Mouse (Mus musculus): ENCODE measurements around the gene Imp3.

Gene Imp3

GRCm38 (mm10) chr9:56973960-56974524 is 36.8 kb downstream of the Imp3 start:
- DNase-seq, result no peak

DNA sequence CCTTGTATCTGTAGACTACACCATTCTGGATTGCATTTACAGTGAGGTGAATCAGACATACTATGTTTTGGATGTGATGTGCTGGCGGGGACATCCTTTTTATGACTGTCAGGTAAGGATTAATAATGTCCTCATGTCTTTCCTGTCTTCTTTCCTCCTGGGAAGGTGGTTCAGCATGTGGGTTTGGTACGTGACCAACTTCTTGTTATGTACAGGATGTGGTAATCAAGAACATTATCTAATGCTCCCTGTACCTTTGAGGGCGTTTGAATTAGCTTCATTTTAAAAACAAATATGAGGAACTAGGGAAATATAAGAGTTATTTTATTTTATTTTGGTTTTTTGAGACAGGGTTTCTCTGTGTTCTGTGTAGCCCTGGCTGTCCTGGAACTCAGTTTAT is 37.9 kb downstream of the Imp3 start:
- no peak for DNase-seq

DNA sequence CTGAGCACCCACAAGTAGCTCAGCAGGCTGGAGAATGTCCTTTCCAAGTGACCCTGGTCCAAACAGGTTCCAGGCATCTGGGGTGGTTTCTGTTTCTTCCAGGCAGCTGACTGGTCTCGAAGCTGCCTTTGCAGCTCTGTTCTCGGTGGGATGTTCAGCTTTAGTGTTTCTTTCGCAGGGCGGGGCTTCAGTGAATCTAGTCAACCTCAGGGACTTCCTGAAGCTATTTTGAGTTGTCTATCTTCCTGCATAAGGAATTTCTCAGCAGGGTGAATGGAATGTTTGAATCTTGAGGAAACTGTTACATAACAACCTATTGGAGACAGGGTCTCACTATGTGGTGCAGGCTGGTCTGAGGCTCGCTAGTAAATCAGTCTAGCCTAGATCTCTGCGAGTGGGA is 42.9 kb downstream of the Imp3 start:
- DNase-seq, result no peak

DNA sequence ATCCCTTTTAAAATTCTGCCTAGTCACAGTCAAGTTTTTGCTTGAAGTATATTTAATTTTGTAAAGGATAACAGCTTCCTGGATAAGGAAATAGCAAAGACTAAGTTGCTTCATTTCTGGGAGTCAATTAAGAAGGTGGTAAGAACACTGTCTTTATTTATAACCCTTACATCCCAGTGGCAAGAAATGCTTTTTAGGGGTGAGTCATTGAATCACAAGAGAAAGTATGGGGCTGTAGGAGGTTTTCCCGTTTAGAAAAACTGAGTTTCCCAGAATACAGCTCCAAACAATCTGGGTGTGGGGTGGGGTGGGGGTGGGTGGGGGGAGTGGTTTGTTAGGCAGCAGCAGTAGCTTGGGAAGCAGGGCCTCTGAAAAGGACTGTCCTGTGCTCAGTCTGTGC is 44.2 kb downstream of the Imp3 start:
- DNase-seq, result no peak
